Mouse (Mus musculus) left cerebral cortex, adult 2 months (tissue): ENCODE measurements around the gene Zc2hc1b. TPM values are rescaled to one million over a fixed set of nuclear protein-coding genes. Genes with fewer than 3 reads are reported as not detected.

Source experiments
- DNase-seq, 2 experiments: peaks; one replicate each; pipeline ENCODE4 v3.0.0; 2021 to 2022; ENCODE audit warnings: low spot score in 2 of 2, mixed read lengths in 1 of 2; ENCODE audit errors: extremely low spot score in 1 of 2
- H3K27ac ChIP-seq: fragments of 200-600 bp; 2 replicates; pipeline ENCODE4 v1.8.1; 2022
- H3K4me3 ChIP-seq: fragments of 200-600 bp; 2 replicates; pipeline ENCODE4 v1.8.1; 2022
- CTCF ChIP-seq: fragments of 200-600 bp; IDR thresholded peaks from 2 replicates; pipeline ENCODE4 v1.8.1; 2022; ENCODE audit warnings: antibody characterized with exemption, mild to moderate bottlenecking, moderate library complexity
- intact Hi-C: fragments of 180-260 bp; cut with DNase I; formaldehyde crosslinking; loops from one replicate; pipeline ENCODE4 v1.15.1; 2025
- long read RNA-seq, 2 experiments: library from polyadenylated mRNA; stranded (forward); transcript quantifications; one replicate each; pipeline ENCODE4 v2.0.0; 2021; ENCODE audit warnings: borderline mapping rate in 2 of 2
- total RNA-seq, 2 experiments: library from RNA; stranded (reverse); gene quantifications; 2 replicates each; pipeline ENCODE4 v1.2.3; 2021

Gene Zc2hc1b
- total RNA-seq, result not detected
- long read RNA-seq, experiment 1, result 0 reads
- long read RNA-seq, experiment 2, result 0 reads

GRCm38 (mm10) chr10:13177973-13178624, at the start of gene Zc2hc1b:
Gene Zc2hc1b, minus strand, starts transcription at chr10:13178023.
- H3K4me3 ChIP-seq, result no peak within 1 kb of the TSS
- no peak for DNase-seq
- no peak within 1 kb of the TSS for H3K27ac ChIP-seq
- intact Hi-C loops, result loop anchor here (5.0 kb wide), 1 partner anchor 86 kb away; no protein-coding TSS in a partner anchor
- no peak for TF ChIP-seq CTCF

GRCm38 (mm10) chr10:13225377-13226063, 47.7 kb upstream of the Zc2hc1b start:
- Histone ChIP-seq H3K4me3 (no peak overlapping the region), H3K27ac (no peak overlapping the region)
- intact Hi-C loops, result no loop called here
- TF ChIP-seq CTCF, result no peak
- no peak for DNase-seq

GRCm38 (mm10) chr10:13222135-13222534, 44.3 kb upstream of the Zc2hc1b start:
- Histone ChIP-seq H3K4me3 (no peak overlapping the region), H3K27ac (no peak overlapping the region)
- intact Hi-C loops, result no loop called here
- no peak for TF ChIP-seq CTCF
- no peak for DNase-seq

- no peak for DNase-seq
- intact Hi-C loops, result no loop called here
- TF ChIP-seq CTCF, result no peak
- Histone ChIP-seq H3K27ac (no peak overlapping the region), H3K4me3 (no peak overlapping the region)
Measured at GRCm38 (mm10) chr10:13220061-13220460, 42.2 kb upstream of the Zc2hc1b start.

GRCm38 (mm10) chr10:13213956-13214355, 36.1 kb upstream of the Zc2hc1b start:
- no peak overlapping the region for H3K27ac ChIP-seq
- intact Hi-C loops, result no loop called here
- TF ChIP-seq CTCF, result no peak
- no peak for DNase-seq
- no peak overlapping the region for H3K4me3 ChIP-seq

GRCm38 (mm10) chr10:13212829-13213228, 35.0 kb upstream of the Zc2hc1b start:
- Histone ChIP-seq H3K4me3 (no peak overlapping the region), H3K27ac (no peak overlapping the region)
- no peak for TF ChIP-seq CTCF
- intact Hi-C loops, result no loop called here
- no peak for DNase-seq

GRCm38 (mm10) chr10:13212326-13212725, 34.5 kb upstream of the Zc2hc1b start:
- no peak overlapping the region for H3K4me3 ChIP-seq
- DNase-seq, result no peak
- intact Hi-C loops, result no loop called here
- TF ChIP-seq CTCF, result no peak
- H3K27ac ChIP-seq, result no peak overlapping the region

- Histone ChIP-seq H3K4me3 (no peak overlapping the region), H3K27ac (no peak overlapping the region)
- DNase-seq, result no peak
- TF ChIP-seq CTCF, result no peak
- intact Hi-C loops, result no loop called here
Measured at GRCm38 (mm10) chr10:13209930-13210637, 32.3 kb upstream of the Zc2hc1b start.

GRCm38 (mm10) chr10:13209506-13209905, 31.7 kb upstream of the Zc2hc1b start:
- no peak overlapping the region for H3K27ac ChIP-seq
- DNase-seq, result no peak
- intact Hi-C loops, result no loop called here
- no peak for TF ChIP-seq CTCF
- no peak overlapping the region for H3K4me3 ChIP-seq

GRCm38 (mm10) chr10:13209061-13209460, 31.2 kb upstream of the Zc2hc1b start:
- no peak overlapping the region for H3K27ac ChIP-seq
- intact Hi-C loops, result no loop called here
- TF ChIP-seq CTCF, result no peak
- DNase-seq, result no peak
- no peak overlapping the region for H3K4me3 ChIP-seq

- Histone ChIP-seq H3K27ac (no peak overlapping the region), H3K4me3 (no peak overlapping the region)
- DNase-seq, result no peak
- no peak for TF ChIP-seq CTCF
- intact Hi-C loops, result no loop called here
Measured at GRCm38 (mm10) chr10:13201741-13202293, 24.0 kb upstream of the Zc2hc1b start.

- no peak for DNase-seq
- Histone ChIP-seq H3K4me3 (no peak overlapping the region), H3K27ac (no peak overlapping the region)
- TF ChIP-seq CTCF, result no peak
- intact Hi-C loops, result no loop called here
Measured at GRCm38 (mm10) chr10:13200862-13201261, 23.0 kb upstream of the Zc2hc1b start.
